In the genomic region with DNA sequence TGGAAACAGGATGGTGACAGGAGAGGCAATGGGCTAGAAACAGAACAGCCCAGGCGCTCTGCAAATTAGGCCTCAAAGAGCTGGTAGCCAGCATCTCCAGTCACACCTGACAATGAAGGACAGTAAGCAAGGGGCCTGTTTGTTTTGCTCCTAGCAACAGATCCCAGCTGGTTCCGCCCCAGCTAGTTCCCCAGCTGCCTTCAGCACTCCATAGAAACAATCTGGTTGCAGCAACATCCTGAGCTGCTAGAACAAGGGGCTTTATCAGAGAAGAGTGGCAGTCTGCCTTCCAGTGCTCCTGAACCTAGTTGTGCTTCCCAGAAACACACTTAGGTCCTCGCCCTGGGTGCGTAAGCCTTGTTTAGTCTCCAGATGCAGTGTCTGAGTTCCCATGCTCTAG, we compare ENCODE assay signal across 11 mouse cellular contexts. TPM values are rescaled to one million over a fixed set of nuclear protein-coding genes. Genes with fewer than 3 reads are reported as not detected.
DNase-seq lines count a peak whose midpoint lies in the region; ATAC-seq and TF ChIP-seq lines count a peak whose summit lies in the region.
"Had no signal": no experiment of that assay in that cellular context is flagged by ENCODE, and none has a peak within 500 bp of the region (broad histone marks: within the 10 kb centered on the region; RNA-seq: fewer than 3 reads in every experiment).

No protein-coding gene starts in this region.

- ATAC-seq in hindbrain, embryonic 13.5 days (ENCODE audit: low FRiP score): no peak
- 0 out of 2 replicates have a peak, but pooled peaks have one; percentile 16 for ATAC-seq in heart, embryonic 11.5 days (replicated peaks; ENCODE audit: insufficient number of reproducible peaks, low FRiP score, low TSS enrichment)

- H3K4me2 ChIP-seq in hindbrain, embryonic 13.5 days: no peak overlapping the region
- H3K4me2 ChIP-seq in heart, embryonic 11.5 days: no peak overlapping the region; the same call in 1 of the 2 replicates
- H3K4me2 ChIP-seq: hindbrain, embryonic 15.5 days had no signal

- H3K36me3 ChIP-seq in hindbrain, embryonic 10.5 days: no peaks in the 10 kb centered on the region
- H3K36me3 ChIP-seq in hindbrain, embryonic 13.5 days: no peaks in the 10 kb centered on the region
- H3K36me3 ChIP-seq in heart, embryonic 11.5 days (ENCODE audit: control insufficient read depth, insufficient read depth, low read length): no peaks in the 10 kb centered on the region
- H3K36me3 ChIP-seq in thymus, adult 2 months (ENCODE audit: control insufficient read depth, insufficient read depth, low read length): no peaks in the 10 kb centered on the region
- H3K36me3 ChIP-seq: hindbrain, embryonic 15.5 days had no signal

- TF ChIP-seq POLR2A in thymus, adult 2 months (IDR thresholded peaks at IDR 0.05; ENCODE audit: control insufficient read depth, extremely low read depth, insufficient read depth, low read length, poor library complexity): no peak

- H3K27ac ChIP-seq in hindbrain, embryonic 10.5 days: no peak overlapping the region
- no peak overlapping the region for H3K27ac ChIP-seq in hindbrain, embryonic 13.5 days
- H3K27ac ChIP-seq in heart, embryonic 11.5 days (ENCODE audit: low read depth, low read length): peak overlapping the region; percentile 71
- no peak overlapping the region for H3K27ac ChIP-seq in thymus, adult 2 months (ENCODE audit: control insufficient read depth, insufficient read depth, low read length)
- H3K27ac ChIP-seq: hindbrain, embryonic 15.5 days had no signal

- H3K9ac ChIP-seq in hindbrain, embryonic 13.5 days: no peak overlapping the region
- no peak overlapping the region for H3K9ac ChIP-seq in heart, embryonic 11.5 days (ENCODE audit: low read depth, low read length)
- H3K9ac ChIP-seq: hindbrain, embryonic 15.5 days had no signal

- no peak overlapping the region for H3K4me3 ChIP-seq in hindbrain, embryonic 10.5 days
- no peak overlapping the region for H3K4me3 ChIP-seq in hindbrain, embryonic 13.5 days
- no peak overlapping the region for H3K4me3 ChIP-seq in heart, embryonic 11.5 days (ENCODE audit: low read depth, low read length)
- no peak overlapping the region for H3K4me3 ChIP-seq in thymus, adult 2 months (ENCODE audit: control insufficient read depth, insufficient read depth, low read length)
- H3K4me3 ChIP-seq: erythroblast, embryonic 14.5 days; hindbrain, embryonic 15.5 days had no signal

- H3K9me3 ChIP-seq in hindbrain, embryonic 10.5 days: no peaks in the 10 kb centered on the region
- no peaks in the 10 kb centered on the region for H3K9me3 ChIP-seq in hindbrain, embryonic 13.5 days
- H3K9me3 ChIP-seq in heart, embryonic 11.5 days (replicated peaks; ENCODE audit: control insufficient read depth, low read length): no peaks in the 10 kb centered on the region
- H3K9me3 ChIP-seq: hindbrain, embryonic 15.5 days had no signal

- no peak for TF ChIP-seq CTCF in thymus, adult 2 months (IDR thresholded peaks at IDR 0.05; ENCODE audit: borderline replicate concordance, control insufficient read depth, extremely low read depth, insufficient read depth, low read length, poor library complexity)

- intact Hi-C loops in left cerebral cortex, postnatal 4 days (cut with DNase I): no loop called here

- peak; percentile 52 for DNase-seq in hindbrain, embryonic 10.5 days (ENCODE audit: low spot score)
- DNase-seq in R1 (ENCODE audit: low read depth, low spot score): peak; percentile 6
- DNase-seq in layer of hippocampus, postnatal 14 days (ENCODE audit: low spot score in 2 of 2): peak; percentile 38 to 41
- no peak for DNase-seq in thymus, adult 2 months
- DNase-seq in cerebellum, adult 8-10 months: no peak
- no peak for DNase-seq in left cerebral cortex, postnatal 4 days
- DNase-seq: cerebellum, adult 11-12 months had no signal

- peaks cover 46% of the 10 kb centered on the region for H3K4me1 ChIP-seq in hindbrain, embryonic 10.5 days (replicated peaks)
- peaks cover 33% of the 10 kb centered on the region for H3K4me1 ChIP-seq in hindbrain, embryonic 13.5 days (replicated peaks)
- peaks cover 22% of the 10 kb centered on the region for H3K4me1 ChIP-seq in heart, embryonic 11.5 days (ENCODE audit: control insufficient read depth, insufficient read depth, low read length)
- H3K4me1 ChIP-seq in thymus, adult 2 months (replicated peaks; ENCODE audit: control insufficient read depth, insufficient read depth, low read length): peaks cover 8% of the 10 kb centered on the region; the same call in 1 of the 2 replicates

- 35% methylated on average over 4 of the region's 4 CpGs for WGBS in hindbrain, embryonic 10.5 days
- 35% methylated on average over 4 of the region's 4 CpGs for WGBS in hindbrain, embryonic 13.5 days
- 32% methylated on average over 4 of the region's 4 CpGs for WGBS in heart, embryonic 11.5 days (ENCODE audit: insufficient replicate concordance)
- 89% methylated on average over 4 of the region's 4 CpGs for whole genome bisulfite sequencing in thymus, adult 2 months

- H3K27me3 ChIP-seq in hindbrain, embryonic 10.5 days (ENCODE audit: insufficient read depth, poor library complexity, severe bottlenecking): peaks cover 34% of the 10 kb centered on the region
- H3K27me3 ChIP-seq in hindbrain, embryonic 13.5 days: peaks cover 32% of the 10 kb centered on the region
- H3K27me3 ChIP-seq in heart, embryonic 11.5 days (ENCODE audit: control insufficient read depth, insufficient read depth, low read length): no peaks in the 10 kb centered on the region
- H3K27me3 ChIP-seq in thymus, adult 2 months (ENCODE audit: control insufficient read depth, insufficient read depth, low read length): peaks cover 5% of the 10 kb centered on the region

RNA-seq across cellular contexts. Expression of a gene that starts 5.7 kb away (rescaled TPM):
- polyA plus RNA-seq in hindbrain, embryonic 10.5 days (2016; fragmentation: Nextera tagmentation; extraction: Ambion mirVana): 2.6 and 3.2 TPM in 2 replicates
- polyA plus RNA-seq in hindbrain, embryonic 13.5 days (2015; fragmentation: Nextera tagmentation; extraction: Ambion mirVana): 3.8 and 4.0 TPM in 2 replicates
- polyA plus RNA-seq in heart, embryonic 11.5 days (2014; fragmentation: Nextera tagmentation; extraction: Ambion mirVana): 7.6 and 12.2 TPM in 2 replicates
- total RNA-seq in layer of hippocampus, postnatal 14 days (2021): 10 to 100 TPM; 72.3 to 81.4 TPM
- polyA plus RNA-seq in thymus, adult 2 months (2012; rRNA removed): 0.41 and 1.6 TPM in 2 replicates
- 10 to 100 TPM; 16.5 to 25.0 TPM for total RNA-seq in left cerebral cortex, postnatal 4 days (2021)
- polyA plus RNA-seq: erythroblast, embryonic 14.5 days had no signal

Comparison
In these comparisons a context has a peak if more than half of its experiments do, and no peak if none do; other contexts are left out.
1. DNase-seq: peak in hindbrain, embryonic 10.5 days (single experiment), R1 (single experiment) and layer of hippocampus, postnatal 14 days (2 of 2); none in thymus, adult 2 months (single experiment), cerebellum, adult 8-10 months (single experiment) and left cerebral cortex, postnatal 4 days (single experiment).